Mouse (Mus musculus) 416B (cell line): ENCODE results near the gene Ppp1r13l.

Experiments
- DNase-seq: peaks from one replicate; pipeline ENCODE4 v3.0.0; 2011; ENCODE audit warnings: low read depth

Ppp1r13l gene

GRCm38 (mm10) chr7:19359299-19359891 is at the start of gene Ppp1r13l, which contains the start of gene Cd3eap:
Gene Ppp1r13l, plus strand, starts transcription at chr7:19359749.
Gene Cd3eap, minus strand, starts transcription at chr7:19359483.
- peak; percentile 96 for DNase-seq

- DNase-seq = peak; percentile 97
Measured at GRCm38 (mm10) chr7:19309884-19310641, 49.5 kb upstream of the Ppp1r13l start, which contains the start of gene Fosb. Gene Fosb, minus strand, starts transcription at chr7:19310051.

GRCm38 (mm10) chr7:19311991-19312390 is 47.6 kb upstream of the Ppp1r13l start:
- no peak for DNase-seq

GRCm38 (mm10) chr7:19314033-19314432 is 45.5 kb upstream of the Ppp1r13l start:
- DNase-seq = no peak

GRCm38 (mm10) chr7:19316451-19317161 is 42.9 kb upstream of the Ppp1r13l start:
- peak; percentile 93 for DNase-seq

GRCm38 (mm10) chr7:19318201-19318600 is 41.3 kb upstream of the Ppp1r13l start:
- DNase-seq = no peak

GRCm38 (mm10) chr7:19318676-19319075 is 40.9 kb upstream of the Ppp1r13l start:
- no peak for DNase-seq

GRCm38 (mm10) chr7:19319458-19319857 is 40.1 kb upstream of the Ppp1r13l start:
- DNase-seq = no peak

GRCm38 (mm10) chr7:19319906-19320305 is 39.6 kb upstream of the Ppp1r13l start:
- DNase-seq = peak; percentile 93

- no peak for DNase-seq
Measured at GRCm38 (mm10) chr7:19320637-19321036, 38.9 kb upstream of the Ppp1r13l start.

- DNase-seq = peak; percentile 62
Measured at GRCm38 (mm10) chr7:19321464-19321863, 38.1 kb upstream of the Ppp1r13l start.

- no peak for DNase-seq
Measured at GRCm38 (mm10) chr7:19322489-19322888, 37.1 kb upstream of the Ppp1r13l start.

- DNase-seq = no peak
Measured at GRCm38 (mm10) chr7:19324221-19324620, 35.3 kb upstream of the Ppp1r13l start.

- DNase-seq = no peak
Measured at GRCm38 (mm10) chr7:19325262-19326199, 34.0 kb upstream of the Ppp1r13l start.

- DNase-seq = peak; percentile 59
Measured at GRCm38 (mm10) chr7:19326359-19326758, 33.2 kb upstream of the Ppp1r13l start.

GRCm38 (mm10) chr7:19327128-19327527 is 32.4 kb upstream of the Ppp1r13l start:
- DNase-seq = peak; percentile 88

GRCm38 (mm10) chr7:19327782-19328181 is 31.8 kb upstream of the Ppp1r13l start:
- DNase-seq = no peak

GRCm38 (mm10) chr7:19328425-19328824 is 31.1 kb upstream of the Ppp1r13l start:
- peak; percentile 52 for DNase-seq

- peak; percentile 37 for DNase-seq
Measured at GRCm38 (mm10) chr7:19331910-19332309, 27.6 kb upstream of the Ppp1r13l start.

- peak; percentile 65 for DNase-seq
Measured at GRCm38 (mm10) chr7:19332709-19333352, 26.7 kb upstream of the Ppp1r13l start.

GRCm38 (mm10) chr7:19335583-19335982 is 24.0 kb upstream of the Ppp1r13l start:
- DNase-seq = peak; percentile 77
